Mouse (Mus musculus) kidney, embryonic 15.5 days (tissue): ENCODE data around the gene Gm6871. TPM values are rescaled to one million over a fixed set of nuclear protein-coding genes. Genes with fewer than 3 reads are reported as not detected.
A peak's percentile ranks its signal among the peaks of the same experiment; 100 is the strongest.
"Not testable (repeated sequence)": the region's sequence is repeated elsewhere in the genome, so short reads cannot be mapped to it uniquely, and the experiment has no call there.

Experiments
- ATAC-seq: fragments of 200-750 bp; cut with Nextera tagmentation; replicated peaks from 2 replicates; pipeline ENCODE4 v1.8.0; 2017; ENCODE audit warnings: moderate TSS enrichment; ENCODE audit not compliant: low FRiP score
- H3K27ac ChIP-seq: fragments of 300-500 bp; sonication (generic); 2 replicates; pipeline ENCODE4 v1.5.1; 2015; ENCODE audit warnings: mild to moderate bottlenecking, inconsistent platforms
- H3K27me3 ChIP-seq: fragments of 300-500 bp; sonication (generic); 2 replicates; pipeline ENCODE4 v1.6.1; 2015; ENCODE audit warnings: inconsistent platforms
- H3K36me3 ChIP-seq: fragments of 300-500 bp; sonication (generic); 2 replicates; pipeline ENCODE4 v1.6.1; 2015; ENCODE audit warnings: inconsistent platforms
- H3K4me1 ChIP-seq: fragments of 300-500 bp; sonication (generic); 2 replicates; pipeline ENCODE4 v1.6.1; 2015; ENCODE audit warnings: inconsistent platforms
- H3K4me2 ChIP-seq: fragments of 300-500 bp; sonication (generic); 2 replicates; pipeline ENCODE4 v1.6.1; 2015; ENCODE audit warnings: moderate library complexity, mild to moderate bottlenecking, inconsistent platforms
- H3K4me3 ChIP-seq: fragments of 300-500 bp; sonication (generic); replicated peaks from 2 replicates; pipeline ENCODE4 v1.5.1; 2015; ENCODE audit warnings: mild to moderate bottlenecking, inconsistent platforms
- H3K9ac ChIP-seq: fragments of 300-500 bp; sonication (generic); 2 replicates; pipeline ENCODE4 v1.6.1; 2015; ENCODE audit warnings: mild to moderate bottlenecking, inconsistent platforms
- H3K9me3 ChIP-seq: fragments of 300-500 bp; sonication (generic); replicated peaks from 2 replicates; pipeline ENCODE4 v1.6.1; 2016; ENCODE audit warnings: inconsistent platforms
- WGBS: fragments of 180-500 bp; shearing (Covaris S2); methylation state at CpG from one replicate; pipeline ENCODE4 v1.1.7; 2015; ENCODE audit warnings: mixed read lengths; 5-methylcytosine and 5-hydroxymethylcytosine counted together
- polyA plus RNA-seq: library from polyadenylated mRNA; unstranded; fragments of >200 nt; fragmentation: Nextera tagmentation; extraction: Ambion mirVana; gene quantifications from 2 replicates; pipeline ENCODE4 v1.2.1, GENCODE M21; 2015

Gm6871 gene
- polyA plus RNA-seq, 1 experiment from 2014 or later = 0.10 TPM

DNA sequence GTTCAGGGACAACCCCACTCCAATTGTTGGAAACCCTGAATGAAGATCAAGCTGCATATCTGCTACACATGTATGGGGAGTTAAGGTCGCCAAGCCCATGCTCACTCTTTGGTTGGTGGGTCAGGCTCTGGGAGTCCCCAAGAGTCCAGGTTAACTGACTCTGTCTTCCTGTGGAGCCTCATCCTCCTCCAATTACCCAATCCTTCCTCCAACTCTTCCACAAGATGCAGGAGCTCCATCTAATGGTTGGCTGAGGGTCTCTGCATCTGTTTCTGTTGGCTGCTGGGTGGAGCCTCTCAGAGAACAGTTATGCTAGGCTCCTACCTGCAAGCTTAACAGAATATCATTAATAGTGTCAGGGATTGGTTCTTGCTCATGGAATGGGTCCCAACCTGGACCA, 71.1 kb downstream of the Gm6871 start:
- WGBS = 47% methylated on average over 1 of the region's 1 CpGs
- H3K9ac ChIP-seq = no peak overlapping the region

DNA sequence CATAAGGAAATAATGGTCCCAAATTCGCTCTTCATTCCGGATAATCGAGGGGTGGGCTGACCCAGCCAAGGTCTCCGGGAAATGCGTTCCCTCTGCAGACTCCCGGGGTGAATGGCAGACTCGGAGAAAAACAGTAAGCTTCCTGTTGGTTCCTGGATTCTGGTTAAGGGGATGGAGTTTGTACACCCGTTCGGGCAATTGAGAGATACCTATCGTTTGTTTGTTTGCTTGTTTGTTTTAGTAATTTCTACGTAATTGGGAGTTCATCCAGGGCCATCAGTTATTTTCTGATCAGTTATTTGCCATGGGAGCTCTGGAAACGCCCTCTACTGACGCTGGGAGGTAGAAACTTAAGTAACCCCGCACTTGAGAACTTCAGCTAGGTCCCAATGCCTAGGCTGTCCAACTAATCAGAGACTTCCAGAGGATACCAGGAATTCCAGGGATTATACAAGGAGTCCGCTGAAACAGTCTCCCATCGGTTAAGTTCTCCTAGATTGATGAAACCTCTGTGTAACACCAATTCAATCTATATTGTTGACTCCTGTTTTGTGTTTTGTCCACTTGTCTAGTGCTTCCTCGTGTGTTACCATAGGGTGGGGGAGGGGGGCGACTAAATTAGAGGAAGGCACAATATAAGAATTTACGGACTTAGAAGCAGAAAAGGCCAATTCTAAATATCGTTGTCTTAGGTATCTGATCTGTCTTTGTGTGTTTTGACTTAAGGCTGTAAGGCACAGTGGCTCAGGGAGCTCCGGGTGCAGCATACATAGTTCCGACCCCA, 73.1 kb downstream of the Gm6871 start:
- Histone ChIP-seq H3K27ac (peak overlapping the region; percentile 86; the same call in 1 of the 2 replicates), H3K36me3 (peaks cover under 1% of the 10 kb centered on the region; the same call in 1 of the 2 replicates), H3K9ac (peak overlapping the region; percentile 58), H3K4me2 (peak overlapping the region; percentile 86), H3K4me1 (no peaks in the 10 kb centered on the region), H3K9me3 (peaks cover 4% of the 10 kb centered on the region; the same call in 1 of the 2 replicates), H3K4me3 (peak overlapping the region; percentile 68), H3K27me3 (no peaks in the 10 kb centered on the region)
- WGBS = 19% methylated on average over 22 of the region's 22 CpGs
- no peak; the same call in 1 of the 2 replicates for ATAC-seq

More for the DNA sequence above, 71.1 kb downstream of the Gm6871 start:
- Histone ChIP-seq H3K36me3 (no peaks in the 10 kb centered on the region), H3K4me1 (no peaks in the 10 kb centered on the region), H3K27ac (no peak overlapping the region), H3K9me3 (no peaks in the 10 kb centered on the region), H3K27me3 (no peaks in the 10 kb centered on the region), H3K4me2 (no peak overlapping the region), H3K4me3 (no peak overlapping the region)
- no peak for ATAC-seq

DNA sequence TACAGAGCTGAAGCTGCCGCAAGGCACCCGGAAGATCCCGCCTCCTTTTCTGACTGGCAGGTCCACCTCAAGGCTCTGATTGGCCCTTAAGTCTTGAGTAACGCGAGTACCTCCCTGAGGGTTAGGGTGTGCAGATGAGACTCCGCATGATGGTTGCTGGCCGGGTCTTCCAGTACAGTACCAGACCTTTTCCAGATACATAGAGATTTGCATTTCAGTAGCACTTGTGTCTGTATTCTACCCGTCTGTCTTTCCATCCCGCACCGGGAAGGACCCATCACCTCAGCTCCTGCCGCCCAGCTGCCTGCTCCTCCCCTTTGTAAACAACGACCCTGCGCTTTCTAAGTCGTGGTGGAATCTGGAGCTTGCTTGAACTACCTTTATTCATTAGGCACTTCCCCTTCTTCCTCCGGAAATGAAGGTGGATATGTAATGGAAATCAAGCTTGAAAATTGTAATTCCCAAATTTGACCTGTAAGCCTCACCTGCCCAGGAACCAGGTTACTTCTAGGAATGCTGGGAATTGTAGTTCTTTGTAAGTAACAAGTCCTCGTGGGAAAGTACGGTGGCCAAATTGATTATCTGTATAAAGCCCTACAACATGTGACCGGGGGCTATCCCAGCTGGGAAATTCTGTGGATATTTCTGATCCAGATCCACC, 73.9 kb downstream of the Gm6871 start, which contains the start of the genes Gm20449 and AW146154:
Gene Gm20449 (minus strand): TSS at position 29 of the 661 bp plus-strand sequence.
Gene AW146154 (minus strand): TSS at position 502 of the 661 bp plus-strand sequence.
- peak within 1 kb of the TSS; percentile 58 for H3K9ac ChIP-seq
- 0% methylated on average over 18 of the region's 18 CpGs for WGBS
- H3K4me1 ChIP-seq = no peaks in the 10 kb centered on the region
- ATAC-seq = peak; percentile 99
- H3K36me3 ChIP-seq = peaks cover 8% of the 10 kb centered on the region
- H3K27ac ChIP-seq = peak within 1 kb of the TSS; percentile 86
- H3K9me3 ChIP-seq = peaks cover 7% of the 10 kb centered on the region
- peak within 1 kb of the TSS; percentile 68 for H3K4me3 ChIP-seq
- H3K4me2 ChIP-seq = peak within 1 kb of the TSS; percentile 86
- H3K27me3 ChIP-seq = no peaks in the 10 kb centered on the region

DNA sequence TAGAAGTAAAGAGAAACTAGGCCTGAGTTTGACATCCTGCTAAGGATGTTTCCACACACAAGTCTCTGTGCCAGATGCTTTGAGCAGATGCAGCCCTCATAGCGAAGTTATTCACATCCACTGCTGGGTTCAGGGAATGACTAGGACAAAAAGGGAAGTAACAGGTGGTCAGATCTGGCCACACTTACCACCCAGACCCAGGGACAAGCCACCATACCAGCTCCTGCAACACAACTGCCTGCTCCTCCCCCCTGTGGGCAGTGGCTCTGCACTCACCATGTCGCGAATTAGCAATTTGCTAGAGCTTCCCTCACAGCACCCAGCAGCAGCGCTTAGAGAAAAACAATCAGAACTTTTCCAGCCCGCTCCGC, 74.5 kb downstream of the Gm6871 start:
- H3K4me2 ChIP-seq = peak overlapping the region; percentile 86
- H3K4me3 ChIP-seq = peak overlapping the region; percentile 68
- H3K27ac ChIP-seq = peak overlapping the region; percentile 86
- H3K27me3 ChIP-seq, H3K9me3 ChIP-seq, ATAC-seq, H3K4me1 ChIP-seq: not testable (repeated sequence)
- under 1% methylated on average over 6 of the region's 6 CpGs for WGBS
- peak overlapping the region; percentile 58 for H3K9ac ChIP-seq
- H3K36me3 ChIP-seq = peaks cover 14% of the 10 kb centered on the region

DNA sequence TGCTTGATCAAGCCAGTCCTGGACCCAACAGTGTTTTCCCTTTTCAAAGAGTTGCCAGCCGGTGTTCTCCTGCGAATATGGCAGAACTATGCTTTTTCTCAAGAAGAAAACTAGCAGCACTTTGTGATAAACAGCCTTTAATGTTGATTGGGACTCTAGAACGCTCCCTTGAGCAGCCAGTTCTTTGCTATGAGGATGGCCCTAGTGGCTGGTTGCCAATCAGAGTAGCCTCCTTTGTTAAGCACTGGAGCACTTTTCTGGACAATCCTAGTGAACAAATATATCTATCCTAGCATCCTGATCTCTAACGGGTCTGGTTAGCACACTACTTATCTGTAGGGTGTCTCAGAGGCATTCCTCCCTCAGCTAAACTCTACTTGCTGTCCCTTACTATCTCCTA, 75.0 kb downstream of the Gm6871 start:
- Histone ChIP-seq H3K4me2 (peak overlapping the region; percentile 86), H3K9ac (0 out of 2 replicates have a peak overlapping the region, but pooled peaks have one; percentile 58), H3K4me3 (peak overlapping the region; percentile 68), H3K36me3 (peaks cover 14% of the 10 kb centered on the region)
- H3K9me3 ChIP-seq, H3K4me1 ChIP-seq, H3K27ac ChIP-seq, H3K27me3 ChIP-seq, ATAC-seq: not testable (repeated sequence)
- 82% methylated on average over 4 of the region's 4 CpGs for WGBS

DNA sequence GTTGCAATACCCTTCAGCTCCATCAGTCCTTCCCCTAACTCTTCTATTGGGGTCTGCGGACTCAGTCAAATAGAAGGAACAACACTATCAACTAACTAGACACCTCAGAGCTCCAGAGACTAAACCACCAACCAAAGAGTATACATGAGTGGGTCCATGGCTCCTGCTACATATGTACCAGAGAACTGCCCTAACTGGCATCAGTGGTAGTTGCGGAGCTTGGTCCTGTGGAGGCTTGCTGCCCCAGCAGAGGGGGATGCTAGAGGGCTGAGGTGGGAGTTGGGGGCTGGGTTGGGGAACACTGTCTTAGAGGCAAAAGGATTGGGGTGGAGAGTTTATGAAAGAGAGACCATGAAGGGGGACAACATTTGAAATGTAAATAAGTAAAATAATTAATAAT, 75.6 kb downstream of the Gm6871 start:
- Histone ChIP-seq H3K36me3 (peaks cover 14% of the 10 kb centered on the region), H3K27ac (no peak overlapping the region), H3K9ac (no peak overlapping the region), H3K4me1 (no peaks in the 10 kb centered on the region), H3K9me3 (peaks cover 9% of the 10 kb centered on the region), H3K27me3 (no peaks in the 10 kb centered on the region), H3K4me3 (no peak overlapping the region), H3K4me2 (no peak overlapping the region)
- 96% methylated on average over 2 of the region's 2 CpGs for WGBS
- ATAC-seq = no peak

Other genes starting within 250 kb of the Gm6871 start
- 12.2 and 12.3 TPM in 2 replicates for gene AI987944, start 180.3 kb downstream of the Gm6871 start, polyA plus RNA-seq
- 0.16 and 0.24 TPM in 2 replicates for gene Vmn2r57, start 125.0 kb downstream of the Gm6871 start, polyA plus RNA-seq
- 0.12 and 0.14 TPM in 2 replicates for gene Gm20449, start 74.2 kb downstream of the Gm6871 start, polyA plus RNA-seq
- 10.9 and 12.6 TPM in 2 replicates for gene AW146154, start 73.8 kb downstream of the Gm6871 start, polyA plus RNA-seq
- 12.5 and 15.9 TPM in 2 replicates for gene 2610021A01Rik, start 25.6 kb upstream of the Gm6871 start, polyA plus RNA-seq
- gene Zfp788, start 59.5 kb upstream of the Gm6871 start, polyA plus RNA-seq = 10.5 and 11.7 TPM in 2 replicates